Mouse (Mus musculus) hematopoietic stem cell, adult 5-6 weeks (primary cell): Measurements from ENCODE around the gene Pif1. TPM values are rescaled to one million over a fixed set of nuclear protein-coding genes. Genes with fewer than 3 reads are reported as not detected.

Experiments
- ATAC-seq, 2 experiments: fragments of 125-278 bp in 1 of 2; replicated peaks in 1 of 2; 2 replicates each; pipeline ENCODE4 v1.8.0; 2016 to 2017; ENCODE audit warnings: inconsistent platforms in 2 of 2, mild to moderate bottlenecking in 2 of 2, moderate number of reproducible peaks in 2 of 2, low read depth in 1 of 2, moderate TSS enrichment in 1 of 2; ENCODE audit not compliant: low FRiP score in 2 of 2, poor library complexity in 2 of 2, severe bottlenecking in 2 of 2, insufficient read depth in 1 of 2, low TSS enrichment in 1 of 2
- total RNA-seq: library from RNA; stranded (forward); fragments of 172-1452, 232-1000 nt; gene quantifications from 2 replicates; pipeline ENCODE4 v1.2.3, GENCODE M21; 2017

Pif1 gene
- total RNA-seq, 1 experiment from 2014 or later, result 6.7 TPM

- ATAC-seq, result peak; percentile 64 to 65
Observed at GRCm38 (mm10) chr9:65579781-65580371, 7.1 kb upstream of the Pif1 start, which contains the start of gene Plekho2. Gene Plekho2 (minus strand): TSS chr9:65580040.

- peak; percentile 54 to 66 for ATAC-seq
Observed at GRCm38 (mm10) chr9:65580401-65581256, 6.3 kb upstream of the Pif1 start.

GRCm38 (mm10) chr9:65583045-65583444 is 3.9 kb upstream of the Pif1 start:
- peak; percentile 13 to 30; a peak in 2 of 4 replicates for ATAC-seq

GRCm38 (mm10) chr9:65587270-65587572 is 261 bp downstream of the Pif1 start:
- ATAC-seq, result no peak

- peak in 1 of 2 experiments; percentile 23; a peak in 2 of 4 replicates for ATAC-seq
Observed at GRCm38 (mm10) chr9:65587573-65588358, 806 bp downstream of the Pif1 start.

- ATAC-seq, result no peak
Observed at GRCm38 (mm10) chr9:65589091-65589490, 2.1 kb downstream of the Pif1 start.

GRCm38 (mm10) chr9:65592721-65593120 is 5.8 kb downstream of the Pif1 start:
- ATAC-seq, result no peak

GRCm38 (mm10) chr9:65593596-65593995 is 6.6 kb downstream of the Pif1 start:
- ATAC-seq, result no peak

- no peak for ATAC-seq
Observed at GRCm38 (mm10) chr9:65598765-65599249, 11.8 kb downstream of the Pif1 start.

- ATAC-seq, result no peak
Observed at GRCm38 (mm10) chr9:65600951-65601350, 14.0 kb downstream of the Pif1 start.

- ATAC-seq, result no peak
Observed at GRCm38 (mm10) chr9:65603401-65604102, 16.6 kb downstream of the Pif1 start.

- peak; percentile 84 to 86 for ATAC-seq
Observed at GRCm38 (mm10) chr9:65605471-65606136, 18.6 kb downstream of the Pif1 start.

- no peak for ATAC-seq
Observed at GRCm38 (mm10) chr9:65606321-65607109, 19.6 kb downstream of the Pif1 start.

- no peak for ATAC-seq
Observed at GRCm38 (mm10) chr9:65607120-65607519, 20.2 kb downstream of the Pif1 start.

- no peak for ATAC-seq
Observed at GRCm38 (mm10) chr9:65611969-65612486, 25.1 kb downstream of the Pif1 start.

- no peak for ATAC-seq
Observed at GRCm38 (mm10) chr9:65613098-65613497, 26.1 kb downstream of the Pif1 start.
